Mouse (Mus musculus) forebrain, postnatal 0 days (tissue): ENCODE measurements at regions not wholly inside any gene's neighbourhood (a gene's known extent, or its start where the extent isn't known, plus 50 kb on each side); places are given as distances from the start of the nearest gene placed in this dataset.

ENCODE experiments used
- ATAC-seq: fragments of 200-750 bp; cut with Nextera tagmentation; 2 replicates; pipeline ENCODE4 v1.8.0; 2017; ENCODE audit warnings: mild to moderate bottlenecking, moderate library complexity
- DNase-seq: peaks from one replicate; pipeline ENCODE4 v3.0.0-alpha.2; 2015
- H3K27ac ChIP-seq: fragments of 300-500 bp; sonication (generic); 2 replicates; pipeline ENCODE4 v1.5.1; 2014; ENCODE audit warnings: low read depth, mild to moderate bottlenecking, antibody characterized with exemption, low read length, moderate library complexity, mixed read lengths
- H3K27me3 ChIP-seq: fragments of 300-500 bp; sonication (generic); 2 replicates; pipeline ENCODE4 v1.6.1; 2014; ENCODE audit warnings: mild to moderate bottlenecking, low read length, mixed read lengths; ENCODE audit not compliant: insufficient read depth
- H3K36me3 ChIP-seq: fragments of 300-500 bp; sonication (generic); 2 replicates; pipeline ENCODE4 v1.6.1; 2014; ENCODE audit warnings: mild to moderate bottlenecking, moderate library complexity; ENCODE audit not compliant: insufficient read depth
- H3K4me1 ChIP-seq: fragments of 300-500 bp; sonication (generic); 2 replicates; pipeline ENCODE4 v1.6.1; 2014; ENCODE audit warnings: antibody characterized with exemption; ENCODE audit not compliant: insufficient read depth
- H3K4me2 ChIP-seq: fragments of 300-500 bp; sonication (generic); 2 replicates; pipeline ENCODE4 v1.6.1; 2014; ENCODE audit warnings: low read depth, mild to moderate bottlenecking, moderate library complexity
- H3K4me3 ChIP-seq: fragments of 300-500 bp; sonication (generic); 2 replicates; pipeline ENCODE4 v1.5.1; 2014; ENCODE audit warnings: low read depth, low read length, mixed read lengths
- H3K9ac ChIP-seq: fragments of 300-500 bp; sonication (generic); 2 replicates; pipeline ENCODE4 v1.6.1; 2014; ENCODE audit warnings: mild to moderate bottlenecking
- H3K9me3 ChIP-seq: fragments of 300-500 bp; sonication (generic); 2 replicates; pipeline ENCODE4 v1.6.1; 2016; ENCODE audit warnings: low read length
- CTCF ChIP-seq: sonication (generic); IDR thresholded peaks from 2 replicates; pipeline ENCODE4 v1.5.1; 2016; ENCODE audit warnings: antibody characterized with exemption, control low read depth, low read depth
- WGBS: fragments of 180-500 bp; shearing (Covaris S2); extraction: QIAGEN DNeasy Blood & Tissue Kit; methylation state at CpG from one replicate; pipeline ENCODE4 v1.1.7; 2014; 5-methylcytosine and 5-hydroxymethylcytosine counted together

DNA sequence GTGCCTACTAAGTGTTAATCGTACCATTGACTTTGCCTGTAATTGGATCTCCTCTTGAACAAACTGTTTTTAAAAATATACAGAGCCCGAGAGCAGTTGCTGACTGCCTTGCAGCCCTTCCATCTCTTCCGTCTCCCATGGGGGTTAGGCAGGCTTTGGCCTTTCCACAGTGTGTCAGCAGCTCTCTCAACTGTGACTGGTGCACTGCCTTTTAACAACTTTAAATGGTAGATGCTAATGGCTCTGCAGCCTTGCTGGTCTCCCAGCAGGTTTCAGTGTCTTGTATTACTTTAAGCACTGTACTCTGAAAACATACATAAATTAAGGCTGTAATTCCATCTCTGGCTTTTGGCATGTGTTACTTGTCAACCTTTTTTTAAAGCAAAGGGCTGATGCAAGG is 117.6 kb upstream of the Galnt13 start:
- H3K9ac ChIP-seq, result no peak overlapping the region

DNA sequence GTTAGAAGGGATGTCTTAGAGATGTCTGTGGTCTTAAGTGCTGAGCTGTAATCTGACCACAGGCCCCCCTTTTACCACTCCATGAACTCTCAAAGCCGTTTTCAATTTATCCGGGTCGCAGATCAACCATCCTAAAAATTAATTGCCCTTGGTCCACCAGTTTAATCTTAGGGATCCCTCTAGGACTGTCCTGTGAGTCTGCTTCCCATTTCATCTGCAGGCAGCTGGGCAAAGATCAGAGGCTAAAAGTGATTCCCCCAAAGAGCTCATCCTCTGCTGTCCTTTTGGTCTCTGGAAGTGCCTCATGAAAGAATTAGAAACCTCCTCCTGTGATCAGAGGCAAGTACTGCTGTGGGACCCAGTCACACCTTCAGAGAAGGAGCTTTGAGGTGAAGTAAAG is 69.2 kb upstream of the Galnt13 start:
- WGBS, result 73% methylated on average over 3 of the region's 3 CpGs
- no peak for DNase-seq

More for the DNA sequence above, 117.6 kb upstream of the Galnt13 start:
- DNase-seq (no peak), ATAC-seq (no peak)
- Histone ChIP-seq H3K9me3 (no peaks in the 10 kb centered on the region), H3K27ac (no peak overlapping the region), H3K36me3 (no peaks in the 10 kb centered on the region), H3K27me3 (no peaks in the 10 kb centered on the region), H3K4me1 (peaks cover 7% of the 10 kb centered on the region; the same call in 1 of the 2 replicates), H3K4me3 (no peak overlapping the region), H3K4me2 (no peak overlapping the region)
- no peak for TF ChIP-seq CTCF
- 74% methylated on average over 3 of the region's 3 CpGs for WGBS

DNA sequence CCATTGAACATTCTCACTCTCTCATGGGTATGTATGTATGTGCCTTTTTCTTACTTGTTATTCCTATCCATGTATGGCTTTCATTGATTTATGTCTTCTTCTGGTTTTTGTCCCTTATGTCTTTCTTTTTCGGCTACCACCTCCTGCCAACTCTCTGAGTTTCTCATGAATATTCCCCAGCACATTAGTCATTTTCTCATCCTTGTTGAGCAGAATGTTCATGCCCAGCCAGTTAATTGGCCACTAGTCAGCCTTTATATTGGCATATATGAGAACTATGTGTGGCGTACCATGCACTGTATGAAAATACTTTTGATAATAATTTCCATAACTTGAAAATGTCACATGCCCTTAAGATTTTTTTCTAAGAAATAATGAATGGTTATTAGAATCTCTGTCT is 56.8 kb upstream of the Galnt13 start:
- no peak overlapping the region for H3K9ac ChIP-seq
- TF ChIP-seq CTCF, result no peak
- 37% methylated on average over 2 of the region's 2 CpGs for WGBS
- peak; percentile 3 for DNase-seq
- ATAC-seq, result peak; percentile 56
- H3K4me1 ChIP-seq, result no peaks in the 10 kb centered on the region
- no peak overlapping the region for H3K4me2 ChIP-seq
- no peak overlapping the region for H3K4me3 ChIP-seq
- H3K27me3 ChIP-seq, result no peaks in the 10 kb centered on the region
- H3K27ac ChIP-seq, result no peak overlapping the region
- H3K9me3 ChIP-seq, result no peaks in the 10 kb centered on the region
- H3K36me3 ChIP-seq, result no peaks in the 10 kb centered on the region

More for the DNA sequence above, 69.2 kb upstream of the Galnt13 start:
- Histone ChIP-seq H3K9ac (no peak overlapping the region), H3K4me3 (no peak overlapping the region), H3K9me3 (no peaks in the 10 kb centered on the region), H3K4me1 (no peaks in the 10 kb centered on the region), H3K36me3 (no peaks in the 10 kb centered on the region), H3K27ac (no peak overlapping the region), H3K27me3 (no peaks in the 10 kb centered on the region), H3K4me2 (no peak overlapping the region)
- no peak for ATAC-seq
- no peak for TF ChIP-seq CTCF
